Comparison of ENCODE assay signal across 7 mouse cellular contexts in the genomic region with DNA sequence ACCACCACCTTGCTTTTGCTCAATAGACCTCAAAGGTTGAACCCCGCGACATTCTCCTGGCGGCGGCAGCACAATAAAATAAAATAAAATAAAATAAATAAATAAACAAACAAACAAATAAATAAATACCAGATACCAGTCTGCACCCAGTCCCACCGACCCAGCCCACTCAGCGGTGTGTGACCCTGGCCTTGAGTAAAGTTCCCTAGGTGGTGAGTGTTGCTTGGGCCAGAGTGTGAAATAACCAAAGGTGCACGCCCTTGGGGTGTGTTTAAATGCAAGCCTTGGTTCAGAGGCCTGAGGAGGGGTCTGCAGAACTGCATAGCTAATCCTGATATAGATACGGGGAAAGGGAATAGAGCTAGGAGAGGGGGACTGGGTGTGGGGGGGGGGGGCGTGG.
DNase-seq lines count a peak whose midpoint lies in the region; ATAC-seq and TF ChIP-seq lines count a peak whose summit lies in the region.

No protein-coding gene starts in this region.

- no peaks in the 10 kb centered on the region for H3K27me3 ChIP-seq in lung, embryonic 15.5 days
- no peaks in the 10 kb centered on the region for H3K27me3 ChIP-seq in forebrain, embryonic 10.5 days (ENCODE audit: poor library complexity, severe bottlenecking)
- H3K27me3 ChIP-seq in limb, embryonic 12.5 days, result no peaks in the 10 kb centered on the region
- H3K27me3 ChIP-seq in small intestine, adult 2 months (ENCODE audit: control insufficient read depth, insufficient read depth, low read length), result no peaks in the 10 kb centered on the region

- no peak for TF ChIP-seq POLR2A in small intestine, adult 2 months (IDR thresholded peaks at IDR 0.05; ENCODE audit: low read depth, low read length)

- no peak for TF ChIP-seq CTCF in small intestine, adult 2 months (IDR thresholded peaks at IDR 0.05; ENCODE audit: extremely low read depth, insufficient read length, insufficient replicate concordance, low read depth, low read length)

- peak; percentile 10; the same call in 1 of the 2 replicates for ATAC-seq in lung, embryonic 15.5 days (ENCODE audit: borderline replicate concordance, extremely low read depth, low FRiP score, low TSS enrichment)
- ATAC-seq in limb, embryonic 12.5 days (ENCODE audit: insufficient number of reproducible peaks, insufficient read depth, low FRiP score, low TSS enrichment, low read depth), result peak; percentile 45; the same call in 1 of the 2 replicates

- H3K4me2 ChIP-seq in lung, embryonic 15.5 days, result peak overlapping the region; percentile 91
- H3K4me2 ChIP-seq in limb, embryonic 12.5 days, result peak overlapping the region; percentile 84

- H3K4me1 ChIP-seq in lung, embryonic 15.5 days, result peaks cover 17% of the 10 kb centered on the region
- peaks cover 43% of the 10 kb centered on the region for H3K4me1 ChIP-seq in forebrain, embryonic 10.5 days
- H3K4me1 ChIP-seq in limb, embryonic 12.5 days (replicated peaks), result peaks cover 34% of the 10 kb centered on the region
- peaks cover 13% of the 10 kb centered on the region; the same call in 1 of the 2 replicates for H3K4me1 ChIP-seq in small intestine, adult 2 months (ENCODE audit: control insufficient read depth, insufficient read depth, insufficient read length, low read length)

- no peaks in the 10 kb centered on the region for H3K36me3 ChIP-seq in lung, embryonic 15.5 days
- no peaks in the 10 kb centered on the region for H3K36me3 ChIP-seq in forebrain, embryonic 10.5 days (replicated peaks)
- no peaks in the 10 kb centered on the region for H3K36me3 ChIP-seq in limb, embryonic 12.5 days
- no peaks in the 10 kb centered on the region for H3K36me3 ChIP-seq in small intestine, adult 2 months (ENCODE audit: control insufficient read depth, insufficient read depth, low read length)

- WGBS in lung, embryonic 15.5 days, result 32% methylated on average over 9 of the region's 9 CpGs
- WGBS in forebrain, embryonic 10.5 days, result 29% methylated on average over 9 of the region's 9 CpGs
- 33% methylated on average over 9 of the region's 9 CpGs for WGBS in limb, embryonic 12.5 days
- 40% methylated on average over 9 of the region's 9 CpGs for WGBS in small intestine, adult 2 months

- H3K9ac ChIP-seq in lung, embryonic 15.5 days, result peak overlapping the region; percentile 62
- H3K9ac ChIP-seq in limb, embryonic 12.5 days (replicated peaks), result peak overlapping the region; percentile 75

- no peak for DNase-seq in lung, postnatal 10 days
- no peak for DNase-seq in forebrain, embryonic 10.5 days (ENCODE audit: extremely low spot score, low spot score)
- DNase-seq in urinary bladder, postnatal 36 days (ENCODE audit: low spot score in 2 of 2), result no peak
- DNase-seq in right cerebral cortex, adult 18-20 months, result no peak

- H3K27ac ChIP-seq in lung, embryonic 15.5 days, result peak overlapping the region; percentile 86; the same call in 1 of the 2 replicates
- H3K27ac ChIP-seq in forebrain, embryonic 10.5 days, result peak overlapping the region; percentile 97
- 0 out of 2 replicates have a peak overlapping the region, but pooled peaks have one; percentile 92 for H3K27ac ChIP-seq in limb, embryonic 12.5 days
- peak overlapping the region; percentile 48 for H3K27ac ChIP-seq in small intestine, adult 2 months (ENCODE audit: insufficient read depth, low read depth, low read length)

- H3K9me3 ChIP-seq in lung, embryonic 15.5 days, result no peaks in the 10 kb centered on the region
- no peaks in the 10 kb centered on the region for H3K9me3 ChIP-seq in forebrain, embryonic 10.5 days
- no peaks in the 10 kb centered on the region for H3K9me3 ChIP-seq in limb, embryonic 12.5 days

- peak overlapping the region; percentile 56 for H3K4me3 ChIP-seq in lung, embryonic 15.5 days
- peak overlapping the region; percentile 67 for H3K4me3 ChIP-seq in forebrain, embryonic 10.5 days
- peak overlapping the region; percentile 58 for H3K4me3 ChIP-seq in limb, embryonic 12.5 days (replicated peaks)
- H3K4me3 ChIP-seq in small intestine, adult 2 months (ENCODE audit: low read depth, low read length), result peak overlapping the region; percentile 73
